Mouse (Mus musculus): ENCODE measurements at regions not wholly inside any gene's neighbourhood (a gene's known extent, or its start where the extent isn't known, plus 50 kb on each side); places are given as distances from the start of the nearest gene placed in this dataset.

DNA sequence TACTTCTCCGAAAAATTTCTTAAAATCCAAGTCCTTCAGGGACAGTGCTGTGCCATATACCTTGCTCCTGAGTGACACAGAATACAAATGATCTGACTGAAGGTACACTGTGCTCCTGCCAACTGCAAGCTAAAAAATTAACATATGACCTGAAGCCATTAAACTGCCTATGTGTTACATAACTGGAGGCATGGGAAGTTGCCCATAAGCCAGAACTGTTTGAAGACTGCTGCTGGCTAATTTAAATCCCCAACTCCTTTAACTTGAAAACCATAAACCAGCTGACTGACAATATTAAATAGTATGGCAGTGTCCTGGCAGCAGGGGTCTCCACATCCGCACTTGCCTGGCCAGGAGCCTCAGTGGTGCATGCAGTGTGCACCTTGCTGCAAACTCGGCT is 68.9 kb upstream of the Ak4 start:
- H3K27me3 ChIP-seq (ENCODE audit: control insufficient read depth in 1 of 2, insufficient read depth in 2 of 2, low read length in 2 of 2): no peaks in the 10 kb centered on the region
- peaks cover 2 to 6% of the 10 kb centered on the region in 2 experiments; a peak in 2 of 4 replicates for H3K36me3 ChIP-seq (ENCODE audit: control insufficient read depth in 1 of 2, insufficient read depth in 2 of 2, low read length in 2 of 2)
- H3K9ac ChIP-seq (ENCODE audit: control insufficient read depth, low read depth, low read length, poor library complexity, severe bottlenecking): no peak overlapping the region
- no peaks in the 10 kb centered on the region for H3K79me2 ChIP-seq (ENCODE audit: control insufficient read depth, insufficient read depth, low read length, poor library complexity)
- no peak for TF ChIP-seq USF1 (IDR thresholded peaks at IDR 0.05; ENCODE audit: low read depth, low read length)
- peak in 1 of 3 experiments; percentile 17; a peak in 1 of 6 replicates for TF ChIP-seq CTCF (IDR thresholded peaks at IDR 0.05 in 2 of 3, conservative IDR thresholded peaks at IDR 0.05 in 1 of 3; ENCODE audit: control insufficient read depth in 1 of 3, insufficient read depth in 1 of 3, low read depth in 2 of 3, low read length in 3 of 3, poor library complexity in 1 of 3, severe bottlenecking in 1 of 3)
- TF ChIP-seq EP300 (IDR thresholded peaks at IDR 0.05; ENCODE audit: low read depth in 1 of 2, low read length in 2 of 2): no peak
- TF ChIP-seq USF2 (IDR thresholded peaks at IDR 0.05; ENCODE audit: borderline replicate concordance in 1 of 2, insufficient read depth in 1 of 2, low read depth in 1 of 2, low read length in 2 of 2): no peak
- no peak for TF ChIP-seq KAT2A (conservative IDR thresholded peaks at IDR 0.05; ENCODE audit: low read depth, low read length)
- no peak for TF ChIP-seq NRF1 (IDR thresholded peaks at IDR 0.05; ENCODE audit: insufficient read depth, low read depth, low read length, poor library complexity, severe bottlenecking)
- TF ChIP-seq POLR2AphosphoS5 (IDR thresholded peaks at IDR 0.05; ENCODE audit: borderline replicate concordance, low read depth, low read length): no peak
- TF ChIP-seq ELF1 (IDR thresholded peaks at IDR 0.05; ENCODE audit: low read depth, low read length): no peak
- TF ChIP-seq POLR2AphosphoS2 (IDR thresholded peaks at IDR 0.05; ENCODE audit: low read length): no peak
- no peak for TF ChIP-seq TAL1 (IDR thresholded peaks at IDR 0.05; ENCODE audit: low read length)
- TF ChIP-seq SIN3A (IDR thresholded peaks at IDR 0.05; ENCODE audit: low read length): no peak
- TF ChIP-seq BHLHE40 (IDR thresholded peaks at IDR 0.05; ENCODE audit: borderline replicate concordance, low read depth, low read length): no peak
- TF ChIP-seq SMC3 (IDR thresholded peaks at IDR 0.05; ENCODE audit: low read depth, low read length): peak; percentile 17; the same call in 1 of the 2 replicates
- no peak for TF ChIP-seq E2F4 (IDR thresholded peaks at IDR 0.05; ENCODE audit: borderline replicate concordance, low read depth, low read length)
- no peak for TF ChIP-seq MAX (IDR thresholded peaks at IDR 0.05; ENCODE audit: low read length)
- no peaks in the 10 kb centered on the region for H3K9me3 ChIP-seq (replicated peaks; ENCODE audit: insufficient read depth, low read length)
- no peak overlapping the region for H3K27ac ChIP-seq (ENCODE audit: control insufficient read depth, low read depth, low read length)
- no peak overlapping the region for H3K4me3 ChIP-seq (ENCODE audit: control insufficient read depth in 1 of 2, insufficient read depth in 1 of 2, low read depth in 2 of 2, low read length in 2 of 2)
- DNase-seq (ENCODE audit: low read depth, low spot score): no peak
- H3K4me1 ChIP-seq (ENCODE audit: control insufficient read depth in 1 of 2, insufficient read depth in 2 of 2, low read length in 2 of 2): peaks cover 0 to 6% of the 10 kb centered on the region in 2 experiments; a peak in 1 of 4 replicates

DNA sequence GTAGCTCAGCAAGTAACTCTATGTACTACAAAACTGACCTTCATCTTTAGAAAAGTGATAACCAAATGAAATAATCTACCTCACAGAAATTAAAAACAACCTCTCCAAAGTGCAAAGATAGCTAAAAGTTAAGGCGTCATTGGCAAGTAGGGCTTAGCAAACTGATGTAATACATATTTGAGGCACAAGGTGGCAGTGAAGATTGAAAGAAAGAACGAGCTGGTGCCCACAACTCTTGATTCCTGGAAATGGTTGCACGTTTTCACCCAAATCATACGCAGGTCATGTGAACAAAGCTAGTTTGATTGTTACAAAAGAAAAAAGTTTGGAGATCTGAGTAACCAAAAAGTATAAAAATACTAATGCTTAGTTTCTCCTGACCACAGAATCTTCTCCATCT is 69.7 kb upstream of the Ak4 start:
- Histone ChIP-seq H3K9ac (ENCODE audit: control insufficient read depth, low read depth, low read length, poor library complexity, severe bottlenecking) (0 out of 2 replicates have a peak overlapping the region, but pooled peaks have one; percentile 20), H3K4me3 (ENCODE audit: control insufficient read depth in 1 of 2, insufficient read depth in 1 of 2, low read depth in 2 of 2, low read length in 2 of 2) (no peak overlapping the region), H3K27ac (ENCODE audit: control insufficient read depth, low read depth, low read length) (no peak overlapping the region), H3K9me3 (replicated peaks; ENCODE audit: insufficient read depth, low read length) (no peaks in the 10 kb centered on the region), H3K27me3 (ENCODE audit: control insufficient read depth in 1 of 2, insufficient read depth in 2 of 2, low read length in 2 of 2) (no peaks in the 10 kb centered on the region), H3K4me1 (ENCODE audit: control insufficient read depth in 1 of 2, insufficient read depth in 2 of 2, low read length in 2 of 2) (no peaks in the 10 kb centered on the region), H3K36me3 (ENCODE audit: control insufficient read depth in 1 of 2, insufficient read depth in 2 of 2, low read length in 2 of 2) (peaks cover 2% of the 10 kb centered on the region in 2 experiments; a peak in 2 of 4 replicates), H3K79me2 (ENCODE audit: control insufficient read depth, insufficient read depth, low read length, poor library complexity) (no peaks in the 10 kb centered on the region)
- peak; percentile 82 for DNase-seq (ENCODE audit: low read depth, low spot score)
- TF ChIP-seq RAD21 (IDR thresholded peaks at IDR 0.05; ENCODE audit: low read depth, low read length): peak; percentile 87
- TF ChIP-seq RCOR1 (IDR thresholded peaks at IDR 0.05; ENCODE audit: low read depth, low read length): no peak
- TF ChIP-seq SMC3 (IDR thresholded peaks at IDR 0.05; ENCODE audit: low read depth, low read length): peak; percentile 81
- no peak for TF ChIP-seq USF2 (IDR thresholded peaks at IDR 0.05; ENCODE audit: borderline replicate concordance in 1 of 2, insufficient read depth in 1 of 2, low read depth in 1 of 2, low read length in 2 of 2)
- no peak for TF ChIP-seq MEF2A (IDR thresholded peaks at IDR 0.05; ENCODE audit: extremely low read depth, insufficient replicate concordance, low read depth, low read length, poor library complexity, severe bottlenecking)
- no peak for TF ChIP-seq MAZ (IDR thresholded peaks at IDR 0.05; ENCODE audit: low read depth, low read length)
- TF ChIP-seq CHD1 (IDR thresholded peaks at IDR 0.05; ENCODE audit: low read depth, low read length): no peak
- no peak for TF ChIP-seq POLR2AphosphoS2 (IDR thresholded peaks at IDR 0.05; ENCODE audit: low read length)
- TF ChIP-seq ELF1 (IDR thresholded peaks at IDR 0.05; ENCODE audit: low read depth, low read length): no peak
- no peak for TF ChIP-seq TCF12 (IDR thresholded peaks at IDR 0.05; ENCODE audit: low read depth, low read length)
- peak; percentile 50; the same call in 1 of the 2 replicates for TF ChIP-seq BHLHE40 (IDR thresholded peaks at IDR 0.05; ENCODE audit: borderline replicate concordance, low read depth, low read length)
- no peak for TF ChIP-seq TBP (IDR thresholded peaks at IDR 0.05; ENCODE audit: low read depth, low read length)
- no peak for TF ChIP-seq JUND (IDR thresholded peaks at IDR 0.05; ENCODE audit: low read depth, low read length)
- no peak for TF ChIP-seq POLR2A (IDR thresholded peaks at IDR 0.05; ENCODE audit: control insufficient read depth in 1 of 2, insufficient read depth in 1 of 2, low read depth in 1 of 2, low read length in 2 of 2, poor library complexity in 1 of 2)
- peak; percentile 44 for TF ChIP-seq USF1 (IDR thresholded peaks at IDR 0.05; ENCODE audit: low read depth, low read length)
- TF ChIP-seq CTCF (IDR thresholded peaks at IDR 0.05 in 2 of 3, conservative IDR thresholded peaks at IDR 0.05 in 1 of 3; ENCODE audit: control insufficient read depth in 1 of 3, insufficient read depth in 1 of 3, low read depth in 2 of 3, low read length in 3 of 3, poor library complexity in 1 of 3, severe bottlenecking in 1 of 3): peak; percentile 20 to 87 (median 63); a peak in 4 of 6 replicates
- no peak for TF ChIP-seq UBTF (IDR thresholded peaks at IDR 0.05; ENCODE audit: borderline replicate concordance, insufficient read depth, low read depth, low read length)
- no peak for TF ChIP-seq NELFE (IDR thresholded peaks at IDR 0.05; ENCODE audit: low read depth, low read length)
- TF ChIP-seq SIN3A (IDR thresholded peaks at IDR 0.05; ENCODE audit: low read length): no peak
- no peak for TF ChIP-seq ZMIZ1 (IDR thresholded peaks at IDR 0.05; ENCODE audit: low read depth, low read length)
- TF ChIP-seq POLR2AphosphoS5 (IDR thresholded peaks at IDR 0.05; ENCODE audit: borderline replicate concordance, low read depth, low read length): no peak
- no peak for TF ChIP-seq MYC (IDR thresholded peaks at IDR 0.05; ENCODE audit: low read depth, low read length)
- peak; percentile 41 for TF ChIP-seq ZC3H11A (IDR thresholded peaks at IDR 0.05; ENCODE audit: low read depth, low read length)

All from MEL (cell line).